10 mouse cellular contexts compared by ENCODE assay signal in the genomic region with DNA sequence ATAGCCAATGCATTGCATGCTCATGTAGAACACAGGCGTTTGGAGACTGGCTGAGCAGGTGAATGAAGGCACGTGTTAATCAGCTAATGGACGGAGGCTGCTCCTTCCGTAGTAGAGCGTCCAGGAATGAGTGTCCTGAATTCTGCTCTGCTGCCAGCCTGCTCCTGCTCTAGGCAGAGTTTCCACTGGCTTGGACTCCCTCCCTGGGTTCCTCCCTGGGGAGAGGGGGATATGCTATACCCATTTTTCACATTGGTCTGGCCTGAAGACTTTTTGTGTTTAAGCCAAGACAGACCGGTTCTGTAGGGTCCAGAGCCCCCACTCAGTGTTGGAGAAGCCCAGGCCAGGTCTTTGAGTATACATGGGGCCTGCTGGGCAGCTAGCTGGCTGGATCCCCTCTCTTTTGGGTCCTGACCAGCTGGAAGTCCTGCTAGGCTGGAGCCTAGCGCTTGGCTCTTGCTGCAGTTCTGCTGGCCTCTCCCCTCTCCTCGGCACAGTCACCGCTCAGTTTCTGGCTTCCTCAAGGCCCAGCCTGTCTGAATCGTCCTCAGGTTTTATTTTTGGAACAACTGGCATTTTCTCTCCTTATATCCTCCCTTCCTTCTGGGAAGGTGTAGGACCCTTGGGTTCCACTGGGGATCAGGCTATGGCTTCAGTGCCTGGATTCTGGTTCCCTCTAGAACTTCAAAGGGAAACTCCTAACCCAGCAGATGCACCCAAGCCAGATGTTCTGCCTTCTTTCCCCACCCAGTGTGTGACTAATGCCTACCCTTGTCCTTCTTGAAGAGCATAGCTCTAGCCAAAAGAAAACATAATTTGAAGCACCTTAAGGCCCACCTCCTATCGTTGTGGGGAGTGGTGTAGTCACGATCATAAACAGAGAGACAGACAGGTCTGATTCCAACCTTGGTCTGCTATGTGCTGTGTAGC. TPM values are rescaled to one million over a fixed set of nuclear protein-coding genes. Genes with fewer than 3 reads are reported as not detected.
DNase-seq lines count a peak whose midpoint lies in the region; ATAC-seq and TF ChIP-seq lines count a peak whose summit lies in the region.
"Had no signal": no experiment of that assay in that cellular context is flagged by ENCODE, and none has a peak within 500 bp of the region (broad histone marks: within the 10 kb centered on the region; RNA-seq: fewer than 3 reads in every experiment).

No protein-coding gene starts in this region.

- H3K4me2 ChIP-seq in intestine, embryonic 14.5 days (ENCODE audit: low read length) = no peak overlapping the region
- no peak overlapping the region for H3K4me2 ChIP-seq in intestine, postnatal 0 days (replicated peaks; ENCODE audit: low read depth)
- H3K4me2 ChIP-seq: neural tube, embryonic 13.5 days had no signal

- no peaks in the 10 kb centered on the region for H3K27me3 ChIP-seq in intestine, embryonic 14.5 days (replicated peaks; ENCODE audit: control insufficient read depth, insufficient read depth, low read length)
- H3K27me3 ChIP-seq in intestine, postnatal 0 days (replicated peaks; ENCODE audit: control insufficient read depth, insufficient read depth, low read length) = no peaks in the 10 kb centered on the region

- ATAC-seq in intestine, embryonic 14.5 days (replicated peaks; ENCODE audit: low FRiP score, low TSS enrichment, low read depth) = no peak
- no peak for ATAC-seq in intestine, postnatal 0 days
- ATAC-seq: forebrain, embryonic 16.5 days had no signal

- 80% methylated on average over 12 of the region's 12 CpGs for WGBS in intestine, embryonic 14.5 days
- WGBS in intestine, postnatal 0 days = 72% methylated on average over 12 of the region's 12 CpGs

- H3K4me3 ChIP-seq in intestine, embryonic 14.5 days (ENCODE audit: low read depth, low read length) = no peak overlapping the region
- no peak overlapping the region for H3K4me3 ChIP-seq in intestine, postnatal 0 days (ENCODE audit: low read depth, low read length)
- H3K4me3 ChIP-seq: neural tube, embryonic 13.5 days had no signal

- no peak overlapping the region for H3K9ac ChIP-seq in intestine, embryonic 14.5 days (ENCODE audit: low read length)
- no peak overlapping the region for H3K9ac ChIP-seq in intestine, postnatal 0 days (ENCODE audit: low read depth, low read length)

- intact Hi-C loops in left cerebral cortex, postnatal 14 days (cut with DNase I) = no loop called here

- H3K9me3 ChIP-seq in intestine, embryonic 14.5 days (ENCODE audit: control insufficient read depth, low read length) = no peaks in the 10 kb centered on the region
- H3K9me3 ChIP-seq in intestine, postnatal 0 days (ENCODE audit: control insufficient read depth) = no peaks in the 10 kb centered on the region
- H3K9me3 ChIP-seq: neural tube, embryonic 13.5 days had no signal

- no peak for TF ChIP-seq CTCF in intestine, postnatal 0 days (IDR thresholded peaks at IDR 0.05; ENCODE audit: low read depth)

- no peaks in the 10 kb centered on the region for H3K36me3 ChIP-seq in intestine, embryonic 14.5 days (ENCODE audit: control insufficient read depth, insufficient read depth, low read length)
- no peaks in the 10 kb centered on the region for H3K36me3 ChIP-seq in intestine, postnatal 0 days (ENCODE audit: control insufficient read depth, insufficient read depth)
- H3K36me3 ChIP-seq: neural tube, embryonic 13.5 days had no signal

- peaks cover 51% of the 10 kb centered on the region for H3K4me1 ChIP-seq in intestine, embryonic 14.5 days (replicated peaks; ENCODE audit: control insufficient read depth, insufficient read depth, low read length)
- H3K4me1 ChIP-seq in intestine, postnatal 0 days (replicated peaks; ENCODE audit: control insufficient read depth, insufficient read depth, low read length) = 0 out of 2 replicates have a peak, but pooled peaks cover 1% of the 10 kb centered on the region

- peak overlapping the region; percentile 75; the same call in 1 of the 2 replicates for H3K27ac ChIP-seq in intestine, embryonic 14.5 days (ENCODE audit: low read depth)
- no peak overlapping the region for H3K27ac ChIP-seq in intestine, postnatal 0 days (ENCODE audit: low read depth, low read length)
- H3K27ac ChIP-seq: neural tube, embryonic 13.5 days had no signal

- no peak for DNase-seq in intestine, embryonic 14.5 days (ENCODE audit: low spot score)
- DNase-seq in 3T3-L1 (ENCODE audit: low read depth, low spot score) = peak; percentile 75
- DNase-seq in NIH3T3 (ENCODE audit: low read depth) = peak; percentile 53
- peak; percentile 73 for DNase-seq in gastrocnemius, postnatal 25 days
- no peak for DNase-seq in MN1 (ENCODE audit: low spot score)
- DNase-seq in left cerebral cortex, postnatal 14 days (ENCODE audit: low spot score in 2 of 2) = no peak
- DNase-seq: right cerebral cortex, postnatal 4 days had no signal

RNA-seq across cellular contexts. Expression of a gene that starts 12.6 kb away (rescaled TPM):
- 21.2 and 24.1 TPM in 2 replicates for polyA plus RNA-seq in intestine, embryonic 14.5 days (2014; fragmentation: Nextera tagmentation; extraction: Ambion mirVana)
- 6.8 and 8.4 TPM in 2 replicates for polyA plus RNA-seq in intestine, postnatal 0 days (2015; fragmentation: Nextera tagmentation; extraction: Ambion mirVana)
- total RNA-seq in gastrocnemius, postnatal 25 days (2021) = 10 to 100 TPM in 1 of 2 experiments, 1 to 10 TPM in 1; 8.0 to 10.3 TPM
- total RNA-seq in left cerebral cortex, postnatal 14 days (2021) = 1 to 10 TPM; 3.9 to 6.0 TPM

RNA-seq across cellular contexts. Expression of a gene that starts 36.0 kb away (rescaled TPM):
- 71.9 and 75.6 TPM in 2 replicates for polyA plus RNA-seq in intestine, embryonic 14.5 days (2014; fragmentation: Nextera tagmentation; extraction: Ambion mirVana)
- polyA plus RNA-seq in intestine, postnatal 0 days (2015; fragmentation: Nextera tagmentation; extraction: Ambion mirVana) = 53.2 and 56.8 TPM in 2 replicates
- total RNA-seq in gastrocnemius, postnatal 25 days (2021) = 10 to 100 TPM; 32.3 to 34.8 TPM
- 100 to 1,000 TPM; 342 to 377 TPM for total RNA-seq in left cerebral cortex, postnatal 14 days (2021)

Comparison
In these comparisons a context has a peak if more than half of its experiments do, and no peak if none do; other contexts are left out.
1. DNase-seq: peak in 3T3-L1 (single experiment), NIH3T3 (single experiment) and gastrocnemius, postnatal 25 days (single experiment); none in intestine, embryonic 14.5 days (single experiment), MN1 (single experiment) and left cerebral cortex, postnatal 14 days (0 of 2).
2. RNA of a gene that starts 36.0 kb away (total RNA-seq): 342 to 377 TPM in left cerebral cortex, postnatal 14 days; 32.3 to 34.8 TPM in gastrocnemius, postnatal 25 days; every median in the first group is over 4 times any median in the second.